Mouse (Mus musculus) thymus, adult 2 months (tissue): ENCODE results near the gene Nags.
"Not testable (repeated sequence)": the region's sequence is repeated elsewhere in the genome, so short reads cannot be mapped to it uniquely, and the experiment has no call there.

Source experiments
- CTCF ChIP-seq: fragments of 200-500 bp; IDR thresholded peaks from 2 replicates; pipeline ENCODE4 v1.5.1; 2012; ENCODE audit warnings: mild to moderate bottlenecking, control low read depth, low read length, moderate library complexity, borderline replicate concordance; ENCODE audit not compliant: control insufficient read depth, poor library complexity, insufficient read depth; ENCODE audit errors: extremely low read depth
- POLR2A ChIP-seq: fragments of 200-500 bp; IDR thresholded peaks from 2 replicates; pipeline ENCODE4 v1.6.1; 2012; ENCODE audit warnings: mild to moderate bottlenecking, low read length, control low read depth, moderate library complexity; ENCODE audit not compliant: control insufficient read depth, poor library complexity, insufficient read depth; ENCODE audit errors: extremely low read depth

DNA sequence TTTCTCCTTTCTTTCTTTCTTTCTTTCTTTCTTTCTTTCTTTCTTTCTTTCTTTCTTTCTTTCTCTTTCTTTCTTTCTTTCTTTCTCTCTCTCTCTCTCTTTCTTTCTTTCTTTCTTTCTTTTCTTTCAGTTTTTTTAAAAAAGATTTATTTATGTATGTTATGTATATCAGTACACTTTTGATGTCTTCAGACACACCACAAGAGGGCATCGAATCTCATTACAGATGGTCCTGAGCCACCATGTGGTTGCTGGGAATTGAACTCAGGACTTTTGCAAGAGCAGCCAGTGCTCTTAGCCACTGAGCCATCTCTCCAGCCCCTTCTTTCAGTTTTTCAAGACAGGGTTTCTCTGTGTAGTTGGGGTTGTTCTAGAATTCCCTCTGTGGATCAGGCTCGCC is 12.7 kb downstream of the Nags start:
- not testable (repeated sequence) for TF ChIP-seq POLR2A, CTCF
